Mouse (Mus musculus) bone marrow, adult 2 months (tissue): ENCODE measurements around the gene Rmnd5b.

ENCODE experiments used
- CTCF ChIP-seq: fragments of 200-500 bp; IDR thresholded peaks from 2 replicates; pipeline ENCODE4 v1.5.1; 2011; ENCODE audit warnings: low read length, control low read depth; ENCODE audit not compliant: control insufficient read depth, insufficient read depth
- POLR2A ChIP-seq: fragments of 200-500 bp; IDR thresholded peaks from 2 replicates; pipeline ENCODE4 v1.6.1; 2011; ENCODE audit warnings: low read depth, mild to moderate bottlenecking, control low read depth, low read length, borderline replicate concordance; ENCODE audit not compliant: control insufficient read depth

DNA sequence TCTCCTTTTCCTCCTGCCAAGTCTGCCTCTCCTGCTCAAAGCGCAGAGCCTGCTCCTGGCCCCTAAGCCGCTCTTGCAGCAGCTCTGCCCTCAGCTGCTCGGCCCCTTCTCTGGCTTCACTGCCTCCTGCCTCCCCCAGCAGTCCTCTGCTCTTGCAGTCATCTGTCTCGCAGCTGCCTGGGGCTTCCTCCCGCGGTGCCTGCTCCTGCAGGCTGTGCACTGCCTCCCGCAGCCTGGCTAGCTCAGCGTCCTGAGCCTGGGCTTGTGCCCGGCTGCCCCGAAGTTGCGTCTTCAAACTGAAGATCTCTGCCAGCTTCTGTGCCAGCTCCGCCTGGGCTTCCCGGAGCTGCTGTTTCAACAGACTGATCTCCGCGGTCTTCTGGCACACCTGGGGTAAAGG, 8.1 kb upstream of the Rmnd5b start:
- TF ChIP-seq CTCF (no peak), POLR2A (no peak)
